Mouse (Mus musculus) small intestine, adult 2 months (tissue): Measurements from ENCODE around the gene Dnajc28. TPM values are rescaled to one million over a fixed set of nuclear protein-coding genes. Genes with fewer than 3 reads are reported as not detected.
"Not testable (repeated sequence)": the region's sequence is repeated elsewhere in the genome, so short reads cannot be mapped to it uniquely, and the experiment has no call there.

Experiments
- H3K27ac ChIP-seq: fragments of 200-500 bp; 2 replicates; pipeline ENCODE4 v1.5.1; 2012; ENCODE audit warnings: low read depth, low read length, control low read depth, inconsistent platforms; ENCODE audit not compliant: insufficient read depth
- H3K27me3 ChIP-seq: fragments of 200-500 bp; 2 replicates; pipeline ENCODE4 v1.6.1; 2012; ENCODE audit warnings: mild to moderate bottlenecking, moderate library complexity, low read length, inconsistent platforms; ENCODE audit not compliant: control insufficient read depth, insufficient read depth
- H3K36me3 ChIP-seq: fragments of 200-500 bp; 2 replicates; pipeline ENCODE4 v1.6.1; 2012; ENCODE audit warnings: mild to moderate bottlenecking, low read length, control low read depth, inconsistent platforms; ENCODE audit not compliant: control insufficient read depth, insufficient read depth
- H3K4me1 ChIP-seq: fragments of 200-500 bp; 2 replicates; pipeline ENCODE4 v1.6.1; 2012; ENCODE audit warnings: low read length, inconsistent platforms, mixed read lengths; ENCODE audit not compliant: control insufficient read depth, insufficient read depth, insufficient read length
- H3K4me3 ChIP-seq: fragments of 200-500 bp; 2 replicates; pipeline ENCODE4 v1.5.1; 2012; ENCODE audit warnings: low read depth, mild to moderate bottlenecking, control low read depth, inconsistent platforms, low read length, moderate library complexity
- CTCF ChIP-seq: fragments of 200-500 bp; IDR thresholded peaks from 2 replicates; pipeline ENCODE4 v1.5.1; 2012; ENCODE audit warnings: low read depth, mild to moderate bottlenecking, control low read depth, inconsistent platforms, low read length, moderate library complexity, mixed read lengths; ENCODE audit not compliant: insufficient replicate concordance, insufficient read length; ENCODE audit errors: extremely low read depth
- POLR2A ChIP-seq: fragments of 200-500 bp; IDR thresholded peaks from 2 replicates; pipeline ENCODE4 v1.6.1; 2012; ENCODE audit warnings: low read depth, mild to moderate bottlenecking, control low read depth, inconsistent platforms, low read length, moderate library complexity
- WGBS: fragments of 180-500 bp; shearing (Covaris S2); methylation state at CpG from one replicate; pipeline ENCODE4 v1.1.7; 2018; 5-methylcytosine and 5-hydroxymethylcytosine counted together
- polyA plus RNA-seq: library from polyadenylated mRNA; depleted of rRNA; stranded (reverse); fragments of >200 nt; gene quantifications from 2 replicates; pipeline ENCODE4 v1.2.3, GENCODE M21; 2012

Gene Dnajc28
- polyA plus RNA-seq, 1 experiment = 0.47 TPM

DNA sequence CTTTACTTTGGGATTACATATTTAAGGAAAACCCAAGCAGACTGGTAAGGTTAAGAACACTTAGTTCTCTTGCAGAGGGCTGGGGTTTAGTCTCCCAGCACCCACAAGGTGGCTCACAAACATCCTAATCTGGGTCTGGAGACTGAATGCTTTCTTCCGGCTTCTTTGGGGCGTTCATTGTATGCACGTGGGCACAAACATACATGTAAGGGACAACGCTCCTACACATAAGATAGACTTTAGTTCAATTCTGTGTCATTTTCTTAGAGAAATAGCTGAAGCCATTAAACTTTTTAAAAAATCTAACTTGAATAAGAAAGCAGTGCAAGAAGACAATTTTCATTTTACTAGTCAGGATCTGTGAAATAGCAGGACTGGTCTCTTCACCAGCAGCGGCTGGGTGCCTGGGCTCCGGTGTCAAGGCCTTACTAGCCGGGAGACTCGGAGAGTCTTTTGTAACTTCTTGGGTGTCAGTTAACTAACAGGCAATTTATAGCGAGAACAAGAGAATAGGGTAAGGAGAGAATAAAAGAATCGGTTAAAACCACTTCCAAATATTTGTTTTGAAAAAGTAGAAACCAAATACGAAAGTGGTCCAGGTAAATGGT, 27.3 kb upstream of the Dnajc28 start:
- TF ChIP-seq CTCF (no peak), POLR2A (no peak)
- Histone ChIP-seq H3K36me3 (peaks cover 10% of the 10 kb centered on the region), H3K4me1 (no peaks in the 10 kb centered on the region), H3K27ac (peak overlapping the region; percentile 18; the same call in 1 of the 2 replicates), H3K4me3 (peak overlapping the region; percentile 70), H3K27me3 (no peaks in the 10 kb centered on the region)
- 1% methylated on average over 11 of the region's 11 CpGs for WGBS

GRCm38 (mm10) chr16:91645420-91645819, 26.6 kb upstream of the Dnajc28 start:
- H3K27ac ChIP-seq, H3K4me1 ChIP-seq, H3K4me3 ChIP-seq, H3K27me3 ChIP-seq: not testable (repeated sequence)
- peaks cover 14% of the 10 kb centered on the region for H3K36me3 ChIP-seq
- WGBS = 25% methylated on average over 1 of the region's 2 CpGs

DNA sequence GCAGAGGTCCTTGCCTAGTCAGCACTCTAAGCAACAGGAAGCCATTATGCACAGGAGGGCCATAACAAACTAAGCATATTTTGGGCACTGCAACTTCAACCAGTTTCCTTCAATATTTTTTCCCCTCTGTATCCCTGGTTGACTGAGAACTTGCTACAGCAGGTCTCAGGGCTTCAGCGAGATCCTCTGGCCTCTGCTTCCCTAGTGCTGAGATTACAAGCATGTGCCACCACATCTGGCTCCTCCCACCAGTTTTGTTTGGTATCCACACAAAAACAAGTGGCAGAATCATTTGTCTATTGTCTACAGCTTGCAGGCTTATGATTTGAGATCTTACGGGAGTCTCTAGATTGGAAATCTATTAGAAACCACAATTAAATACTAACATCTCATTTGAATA, 26.1 kb upstream of the Dnajc28 start:
- Histone ChIP-seq H3K27ac (no peak overlapping the region), H3K4me3 (no peak overlapping the region), H3K4me1 (no peaks in the 10 kb centered on the region), H3K36me3 (peaks cover 18% of the 10 kb centered on the region), H3K27me3 (no peaks in the 10 kb centered on the region)
- TF ChIP-seq POLR2A (no peak), CTCF (no peak)
- WGBS = 74% methylated on average over 2 of the region's 2 CpGs

DNA sequence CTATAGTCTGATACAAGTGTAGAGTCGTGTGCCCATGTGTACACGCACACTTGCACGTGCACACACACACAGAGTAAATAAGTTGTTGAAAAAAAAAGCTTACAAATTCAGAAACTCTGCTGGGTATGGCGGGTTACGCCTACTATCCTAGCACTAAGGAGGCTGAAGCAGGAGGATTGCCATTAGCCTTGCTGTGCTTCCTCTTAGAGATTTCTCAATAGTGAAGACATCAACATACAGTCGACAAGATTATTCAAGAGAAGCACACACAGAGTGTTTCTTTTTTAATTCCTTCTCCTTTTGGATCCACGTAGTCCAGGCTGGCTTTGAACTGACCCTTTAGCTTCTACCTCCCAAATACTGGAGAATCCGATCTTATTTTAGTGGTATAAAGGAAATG, 21.3 kb upstream of the Dnajc28 start:
- Histone ChIP-seq H3K4me1 (no peaks in the 10 kb centered on the region), H3K27me3 (no peaks in the 10 kb centered on the region), H3K4me3 (no peak overlapping the region), H3K36me3 (peaks cover 45% of the 10 kb centered on the region), H3K27ac (no peak overlapping the region)
- 92% methylated on average over 8 of the region's 8 CpGs for WGBS
- TF ChIP-seq CTCF (no peak), POLR2A (no peak)

DNA sequence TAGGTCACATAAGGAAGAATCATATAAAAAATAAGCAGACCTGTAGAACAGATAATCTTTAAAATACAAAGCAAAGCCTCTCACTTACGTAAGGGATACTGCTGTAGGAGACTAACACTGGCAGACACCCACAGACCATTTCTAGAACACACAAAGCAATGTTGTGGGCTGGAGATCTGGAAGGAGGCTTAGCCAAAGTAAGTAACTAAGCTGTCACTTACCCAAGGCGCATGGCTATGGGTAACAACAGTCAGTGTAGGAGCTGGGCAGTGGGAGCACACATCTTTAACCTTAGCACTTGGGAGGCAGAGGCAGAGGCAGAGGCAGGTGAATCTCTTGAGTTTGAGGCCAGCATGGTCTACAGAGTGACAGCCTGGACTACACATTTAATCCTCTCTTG, 20.8 kb upstream of the Dnajc28 start:
- Histone ChIP-seq H3K36me3 (peaks cover 45% of the 10 kb centered on the region), H3K4me1 (no peaks in the 10 kb centered on the region), H3K4me3 (no peak overlapping the region), H3K27me3 (no peaks in the 10 kb centered on the region), H3K27ac (no peak overlapping the region)
- 91% methylated on average over 2 of the region's 2 CpGs for WGBS
- no peak for TF ChIP-seq CTCF
- no peak for TF ChIP-seq POLR2A

GRCm38 (mm10) chr16:91639161-91639560, 20.3 kb upstream of the Dnajc28 start:
- H3K27me3 ChIP-seq = no peaks in the 10 kb centered on the region
- no peak for TF ChIP-seq POLR2A
- no peak for TF ChIP-seq CTCF
- no peak overlapping the region for H3K4me3 ChIP-seq
- H3K4me1 ChIP-seq = no peaks in the 10 kb centered on the region
- peaks cover 45% of the 10 kb centered on the region for H3K36me3 ChIP-seq
- H3K27ac ChIP-seq = no peak overlapping the region
- 93% methylated on average over 5 of the region's 5 CpGs for WGBS

DNA sequence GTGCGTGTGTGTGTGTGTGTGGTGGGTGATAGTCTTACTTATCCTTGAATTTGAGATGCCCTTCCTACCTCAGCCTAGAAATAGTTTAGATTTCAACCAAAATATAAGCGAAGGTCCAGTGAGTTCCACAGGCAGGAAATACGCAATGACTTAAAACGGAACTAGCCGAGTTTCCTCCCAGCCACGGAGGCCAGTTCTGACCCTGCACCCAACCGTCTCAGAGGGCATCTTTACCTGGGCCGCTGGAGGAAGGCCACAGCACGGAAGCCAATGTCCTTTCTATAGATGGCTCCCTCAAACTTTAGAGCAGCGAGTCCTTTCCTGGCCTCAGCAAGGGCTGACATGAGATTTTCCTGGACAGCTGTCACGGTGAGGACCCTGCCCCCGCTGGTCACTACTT, 14.8 kb upstream of the Dnajc28 start:
- peaks cover 42% of the 10 kb centered on the region for H3K36me3 ChIP-seq
- no peak overlapping the region for H3K4me3 ChIP-seq
- no peak overlapping the region for H3K27ac ChIP-seq
- H3K4me1 ChIP-seq = no peaks in the 10 kb centered on the region
- TF ChIP-seq POLR2A (no peak), CTCF (no peak)
- 87% methylated on average over 12 of the region's 12 CpGs for WGBS
- no peaks in the 10 kb centered on the region for H3K27me3 ChIP-seq

GRCm38 (mm10) chr16:91632940-91633339, 14.1 kb upstream of the Dnajc28 start:
- no peak overlapping the region for H3K27ac ChIP-seq
- H3K36me3 ChIP-seq = peaks cover 42% of the 10 kb centered on the region
- 90% methylated on average over 7 of the region's 7 CpGs for WGBS

More at GRCm38 (mm10) chr16:91632940-91633339, 14.1 kb upstream of the Dnajc28 start:
- H3K27me3 ChIP-seq = no peaks in the 10 kb centered on the region
- TF ChIP-seq CTCF (no peak), POLR2A (no peak)
- no peak overlapping the region for H3K4me3 ChIP-seq
- H3K4me1 ChIP-seq = no peaks in the 10 kb centered on the region
